Mouse (Mus musculus) frontal cortex, postnatal 10 days (tissue): Measurements from ENCODE around the gene Gm45021.

Experiments used
- DNase-seq, 2 experiments: peaks; one replicate each; pipeline ENCODE4 v3.0.0; 2022; ENCODE audit warnings: low spot score in 2 of 2, mixed read lengths in 1 of 2

Gm45021 gene

GRCm38 (mm10) chr6:48572572-48573061 lies 16.8 kb upstream of the Gm45021 start, which contains the start of gene Rarres2:
Gene Rarres2 (minus strand): TSS chr6:48572789.
- no peak for DNase-seq

GRCm38 (mm10) chr6:48573280-48573679 lies 16.1 kb upstream of the Gm45021 start:
- no peak for DNase-seq

- DNase-seq = no peak
Measured at GRCm38 (mm10) chr6:48573981-48574380, 15.4 kb upstream of the Gm45021 start.

GRCm38 (mm10) chr6:48578736-48579135 lies 10.7 kb upstream of the Gm45021 start:
- no peak for DNase-seq

GRCm38 (mm10) chr6:48579215-48579648 lies 10.2 kb upstream of the Gm45021 start:
- DNase-seq = no peak

GRCm38 (mm10) chr6:48581257-48581656 lies 8.2 kb upstream of the Gm45021 start:
- DNase-seq = no peak

GRCm38 (mm10) chr6:48582037-48582436 lies 7.4 kb upstream of the Gm45021 start:
- DNase-seq = no peak

- DNase-seq = no peak
Measured at GRCm38 (mm10) chr6:48591221-48591845, 1.9 kb downstream of the Gm45021 start.

GRCm38 (mm10) chr6:48591871-48592270 lies 2.5 kb downstream of the Gm45021 start:
- DNase-seq = no peak

GRCm38 (mm10) chr6:48593158-48594042 lies 4.0 kb downstream of the Gm45021 start, which contains the start of the genes Repin1 and Gm44965:
Gene Repin1 (plus strand): TSS chr6:48593883.
Gene Gm44965 (plus strand): TSS chr6:48593941.
- DNase-seq = peak; percentile 92 to 93

- DNase-seq = peak; percentile 51 to 57
Measured at GRCm38 (mm10) chr6:48594043-48594738, 4.8 kb downstream of the Gm45021 start.

GRCm38 (mm10) chr6:48595278-48595677 lies 5.9 kb downstream of the Gm45021 start:
- DNase-seq = no peak

GRCm38 (mm10) chr6:48596545-48597232 lies 7.3 kb downstream of the Gm45021 start:
- DNase-seq = no peak

GRCm38 (mm10) chr6:48597233-48597625 lies 7.8 kb downstream of the Gm45021 start:
- no peak for DNase-seq

GRCm38 (mm10) chr6:48600594-48600993 lies 11.2 kb downstream of the Gm45021 start:
- no peak for DNase-seq

GRCm38 (mm10) chr6:48601271-48602079 lies 12.1 kb downstream of the Gm45021 start, which contains the start of gene Zfp775:
Gene Zfp775 (plus strand): TSS chr6:48602063.
- DNase-seq = peak; percentile 94 to 95

- DNase-seq = no peak
Measured at GRCm38 (mm10) chr6:48602080-48602741, 12.8 kb downstream of the Gm45021 start.

GRCm38 (mm10) chr6:48608124-48608523 lies 18.7 kb downstream of the Gm45021 start:
- DNase-seq = no peak

GRCm38 (mm10) chr6:48609512-48609911 lies 20.1 kb downstream of the Gm45021 start:
- DNase-seq = no peak

- DNase-seq = no peak
Measured at GRCm38 (mm10) chr6:48610657-48611056, 21.2 kb downstream of the Gm45021 start.
